Mouse (Mus musculus): ENCODE results near the gene Phldb2. TPM values are rescaled to one million over a fixed set of nuclear protein-coding genes. Genes with fewer than 3 reads are reported as not detected.

The Phldb2 gene
- polyA plus RNA-seq, 1 experiment: 1.8 TPM

DNA sequence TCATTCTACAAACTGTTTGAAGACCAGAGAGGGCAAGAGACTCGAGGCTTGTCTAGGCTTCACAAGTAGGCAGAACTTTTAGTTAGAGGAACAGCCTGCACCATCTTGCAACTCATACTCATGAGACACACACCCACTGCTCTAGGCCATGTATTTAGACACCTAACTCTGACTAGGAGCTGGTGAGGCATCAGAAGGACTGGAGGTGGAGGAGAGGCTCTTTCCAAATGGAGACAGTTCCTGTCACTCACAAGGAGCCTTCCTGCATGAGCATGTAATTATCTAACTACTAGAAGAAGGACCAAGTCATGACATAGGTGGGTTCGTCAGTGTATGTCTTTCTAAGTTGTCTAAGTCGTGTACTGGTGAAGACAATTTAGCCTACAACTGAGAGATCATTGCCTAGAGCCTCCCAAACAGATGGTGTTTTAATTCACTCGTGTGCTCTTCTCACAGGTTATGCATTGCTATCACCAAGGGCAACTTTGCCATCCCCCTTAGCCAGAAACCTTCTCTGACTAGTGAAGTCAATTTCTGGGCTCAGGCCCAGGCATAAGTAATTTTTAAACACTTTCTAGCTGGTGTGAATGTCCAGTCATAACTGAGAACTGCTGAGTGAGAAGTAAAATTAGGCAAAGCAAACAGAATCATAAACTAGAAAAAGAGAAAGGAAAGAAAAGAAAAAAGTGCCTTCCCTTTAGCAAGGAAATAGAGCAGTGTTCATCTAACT, 62.8 kb downstream of the Phldb2 start:
- Histone ChIP-seq H3K4me3 (ENCODE audit: control insufficient read depth, insufficient read depth, low read length) (no peak overlapping the region), H3K36me3 (ENCODE audit: control insufficient read depth, insufficient read depth, low read length) (no peaks in the 10 kb centered on the region), H3K27ac (ENCODE audit: control insufficient read depth, insufficient read depth, low read length) (no peak overlapping the region), H3K4me1 (replicated peaks; ENCODE audit: control insufficient read depth, insufficient read depth, low read length) (no peaks in the 10 kb centered on the region), H3K27me3 (ENCODE audit: control insufficient read depth, insufficient read depth, low read length) (no peaks in the 10 kb centered on the region)
- DNase-seq: no peak
- 88% methylated on average over 4 of the region's 4 CpGs for WGBS
- TF ChIP-seq CTCF (IDR thresholded peaks at IDR 0.05; ENCODE audit: borderline replicate concordance, control insufficient read depth, extremely low read depth, insufficient read depth, low read length, poor library complexity) (no peak), POLR2A (IDR thresholded peaks at IDR 0.05; ENCODE audit: control insufficient read depth, extremely low read depth, insufficient read depth, low read length, poor library complexity) (no peak)

GRCm38 (mm10) chr16:45889636-45890035, 63.8 kb downstream of the Phldb2 start:
- TF ChIP-seq POLR2A (IDR thresholded peaks at IDR 0.05; ENCODE audit: control insufficient read depth, extremely low read depth, insufficient read depth, low read length, poor library complexity): no peak
- TF ChIP-seq CTCF (IDR thresholded peaks at IDR 0.05; ENCODE audit: borderline replicate concordance, control insufficient read depth, extremely low read depth, insufficient read depth, low read length, poor library complexity): no peak
- Histone ChIP-seq H3K27ac (ENCODE audit: control insufficient read depth, insufficient read depth, low read length) (no peak overlapping the region), H3K36me3 (ENCODE audit: control insufficient read depth, insufficient read depth, low read length) (no peaks in the 10 kb centered on the region), H3K4me3 (ENCODE audit: control insufficient read depth, insufficient read depth, low read length) (no peak overlapping the region), H3K27me3 (ENCODE audit: control insufficient read depth, insufficient read depth, low read length) (no peaks in the 10 kb centered on the region), H3K4me1 (replicated peaks; ENCODE audit: control insufficient read depth, insufficient read depth, low read length) (no peaks in the 10 kb centered on the region)
- 80% methylated on average over 4 of the region's 4 CpGs for WGBS
- DNase-seq: no peak

DNA sequence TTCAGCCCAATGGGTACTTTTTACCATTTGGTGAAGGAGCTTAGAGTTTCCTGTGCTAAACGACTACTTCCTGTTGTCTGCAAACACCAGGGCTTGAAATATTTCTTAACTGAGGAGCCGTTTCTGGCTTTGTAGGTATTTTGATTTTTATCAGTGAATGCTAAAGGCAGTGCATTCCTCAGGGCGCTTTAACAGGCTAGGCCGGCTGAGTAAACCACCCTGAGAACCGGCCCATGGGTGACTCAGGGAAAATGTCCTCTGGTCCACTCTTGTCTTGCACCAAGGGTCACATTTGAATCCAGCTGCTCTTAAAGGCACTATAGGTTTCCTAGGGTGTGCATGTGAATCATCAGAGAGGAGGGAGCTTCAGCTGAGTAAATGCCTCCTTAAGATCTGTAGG, 66.8 kb downstream of the Phldb2 start:
- Histone ChIP-seq H3K4me3 (ENCODE audit: control insufficient read depth, insufficient read depth, low read length) (no peak overlapping the region), H3K27ac (ENCODE audit: control insufficient read depth, insufficient read depth, low read length) (no peak overlapping the region), H3K4me1 (replicated peaks; ENCODE audit: control insufficient read depth, insufficient read depth, low read length) (no peaks in the 10 kb centered on the region), H3K36me3 (ENCODE audit: control insufficient read depth, insufficient read depth, low read length) (no peaks in the 10 kb centered on the region), H3K27me3 (ENCODE audit: control insufficient read depth, insufficient read depth, low read length) (no peaks in the 10 kb centered on the region)
- TF ChIP-seq CTCF (IDR thresholded peaks at IDR 0.05; ENCODE audit: borderline replicate concordance, control insufficient read depth, extremely low read depth, insufficient read depth, low read length, poor library complexity) (no peak), POLR2A (IDR thresholded peaks at IDR 0.05; ENCODE audit: control insufficient read depth, extremely low read depth, insufficient read depth, low read length, poor library complexity) (no peak)
- 48% methylated on average over 5 of the region's 5 CpGs for WGBS
- no peak for DNase-seq

DNA sequence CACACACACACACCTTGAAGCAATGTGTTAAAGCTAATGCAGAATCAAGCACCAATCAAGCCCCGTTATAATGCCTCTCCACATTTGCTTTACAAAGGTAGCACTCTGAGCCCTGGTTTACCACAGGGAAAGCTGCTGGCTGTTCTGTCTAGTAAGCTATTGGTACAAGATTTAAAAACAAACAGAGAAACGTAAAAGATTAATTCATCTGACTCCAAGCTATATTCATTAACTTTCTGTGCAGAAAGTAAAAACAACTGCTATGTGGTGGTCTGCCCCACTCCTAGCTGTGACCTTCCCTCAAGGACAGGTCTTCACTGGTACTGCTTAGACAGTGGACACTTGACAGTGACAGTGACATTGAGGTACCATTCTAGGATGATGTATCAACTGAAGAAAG, 69.2 kb downstream of the Phldb2 start:
- H3K27ac ChIP-seq (ENCODE audit: control insufficient read depth, insufficient read depth, low read length): no peak overlapping the region
- TF ChIP-seq CTCF (IDR thresholded peaks at IDR 0.05; ENCODE audit: borderline replicate concordance, control insufficient read depth, extremely low read depth, insufficient read depth, low read length, poor library complexity) (no peak), POLR2A (IDR thresholded peaks at IDR 0.05; ENCODE audit: control insufficient read depth, extremely low read depth, insufficient read depth, low read length, poor library complexity) (no peak)
- H3K36me3 ChIP-seq (ENCODE audit: control insufficient read depth, insufficient read depth, low read length): no peaks in the 10 kb centered on the region
- 97% methylated on average over 2 of the region's 2 CpGs for WGBS
- no peaks in the 10 kb centered on the region for H3K27me3 ChIP-seq (ENCODE audit: control insufficient read depth, insufficient read depth, low read length)
- no peak overlapping the region for H3K4me3 ChIP-seq (ENCODE audit: control insufficient read depth, insufficient read depth, low read length)
- no peak for DNase-seq
- H3K4me1 ChIP-seq (replicated peaks; ENCODE audit: control insufficient read depth, insufficient read depth, low read length): no peaks in the 10 kb centered on the region

DNA sequence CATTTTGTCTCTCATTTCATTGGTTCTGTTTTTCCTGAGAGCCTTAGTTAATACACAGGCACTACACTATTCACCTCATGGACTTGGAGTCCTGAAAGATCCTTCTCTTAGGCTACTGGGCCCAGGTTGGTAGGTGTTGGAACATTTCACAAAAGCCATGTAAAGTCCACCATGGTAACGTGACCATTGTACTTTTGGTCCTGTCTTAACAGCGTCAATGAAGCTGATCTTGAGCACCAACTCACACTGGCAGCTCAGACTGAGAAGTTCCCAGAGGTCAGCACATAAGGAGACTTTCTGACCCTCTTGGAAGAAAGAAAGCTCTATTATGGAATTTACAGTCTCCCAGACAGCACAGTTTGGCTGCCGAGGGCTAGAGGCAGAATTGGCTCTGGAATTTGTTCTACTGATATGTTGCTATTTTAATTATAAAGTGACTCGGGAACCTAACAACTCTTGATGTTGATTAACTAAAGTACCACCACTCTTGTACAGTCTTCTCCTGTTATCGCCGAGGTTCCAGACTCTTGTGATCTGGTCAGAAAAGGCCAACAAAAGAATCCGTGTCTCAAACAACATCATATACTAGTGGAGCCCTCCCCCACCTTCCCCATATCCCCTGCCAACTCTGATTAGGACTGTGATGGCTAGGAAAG, 72.1 kb downstream of the Phldb2 start:
- TF ChIP-seq CTCF (IDR thresholded peaks at IDR 0.05; ENCODE audit: borderline replicate concordance, control insufficient read depth, extremely low read depth, insufficient read depth, low read length, poor library complexity) (no peak), POLR2A (IDR thresholded peaks at IDR 0.05; ENCODE audit: control insufficient read depth, extremely low read depth, insufficient read depth, low read length, poor library complexity) (no peak)
- WGBS: 98% methylated on average over 7 of the region's 7 CpGs
- Histone ChIP-seq H3K4me3 (ENCODE audit: control insufficient read depth, insufficient read depth, low read length) (no peak overlapping the region), H3K36me3 (ENCODE audit: control insufficient read depth, insufficient read depth, low read length) (no peaks in the 10 kb centered on the region), H3K27ac (ENCODE audit: control insufficient read depth, insufficient read depth, low read length) (no peak overlapping the region), H3K27me3 (ENCODE audit: control insufficient read depth, insufficient read depth, low read length) (no peaks in the 10 kb centered on the region), H3K4me1 (replicated peaks; ENCODE audit: control insufficient read depth, insufficient read depth, low read length) (no peaks in the 10 kb centered on the region)
- no peak for DNase-seq

GRCm38 (mm10) chr16:45880101-45880751, 73.2 kb downstream of the Phldb2 start:
- H3K27ac ChIP-seq (ENCODE audit: control insufficient read depth, insufficient read depth, low read length): no peak overlapping the region
- 93% methylated on average over 6 of the region's 6 CpGs for WGBS

More at GRCm38 (mm10) chr16:45880101-45880751, 73.2 kb downstream of the Phldb2 start:
- no peaks in the 10 kb centered on the region for H3K4me1 ChIP-seq (replicated peaks; ENCODE audit: control insufficient read depth, insufficient read depth, low read length)
- H3K36me3 ChIP-seq (ENCODE audit: control insufficient read depth, insufficient read depth, low read length): no peaks in the 10 kb centered on the region
- H3K4me3 ChIP-seq (ENCODE audit: control insufficient read depth, insufficient read depth, low read length): no peak overlapping the region
- no peak for DNase-seq
- TF ChIP-seq POLR2A (IDR thresholded peaks at IDR 0.05; ENCODE audit: control insufficient read depth, extremely low read depth, insufficient read depth, low read length, poor library complexity) (no peak), CTCF (IDR thresholded peaks at IDR 0.05; ENCODE audit: borderline replicate concordance, control insufficient read depth, extremely low read depth, insufficient read depth, low read length, poor library complexity) (no peak)
- no peaks in the 10 kb centered on the region for H3K27me3 ChIP-seq (ENCODE audit: control insufficient read depth, insufficient read depth, low read length)

All from thymus, adult 2 months (tissue).